Mouse (Mus musculus): ENCODE measurements around the gene Zfp52.
A peak's percentile ranks its signal among the peaks of the same experiment; 100 is the strongest.

The Zfp52 gene

GRCm38 (mm10) chr17:21566220-21566619 lies 30.9 kb downstream of the Zfp52 start:
- ATAC-seq (ENCODE audit: low TSS enrichment): peak; percentile 90

- ATAC-seq (ENCODE audit: low TSS enrichment): peak; percentile 98
Measured at GRCm38 (mm10) chr17:21566728-21567349, 31.5 kb downstream of the Zfp52 start, which contains the start of gene Zfp948. Zfp948 (plus strand) TSS chr17:21567008.

- no peak for ATAC-seq (ENCODE audit: low TSS enrichment)
Measured at GRCm38 (mm10) chr17:21567696-21568095, 32.4 kb downstream of the Zfp52 start.

GRCm38 (mm10) chr17:21579080-21579479 lies 43.7 kb downstream of the Zfp52 start:
- ATAC-seq (ENCODE audit: low TSS enrichment): no peak

- peak; percentile 73 for ATAC-seq (ENCODE audit: low TSS enrichment)
Measured at GRCm38 (mm10) chr17:21579493-21580175, 44.3 kb downstream of the Zfp52 start.

GRCm38 (mm10) chr17:21585521-21585920 lies 50.2 kb downstream of the Zfp52 start:
- no peak for ATAC-seq (ENCODE audit: low TSS enrichment)

All from frontal cortex, adult (tissue).